Mouse (Mus musculus) kidney, adult 9 months (tissue): ENCODE results near the gene Prex1.

Experiments
- DNase-seq: peaks from one replicate; pipeline ENCODE4 v3.0.0; 2022

Prex1 gene

DNA sequence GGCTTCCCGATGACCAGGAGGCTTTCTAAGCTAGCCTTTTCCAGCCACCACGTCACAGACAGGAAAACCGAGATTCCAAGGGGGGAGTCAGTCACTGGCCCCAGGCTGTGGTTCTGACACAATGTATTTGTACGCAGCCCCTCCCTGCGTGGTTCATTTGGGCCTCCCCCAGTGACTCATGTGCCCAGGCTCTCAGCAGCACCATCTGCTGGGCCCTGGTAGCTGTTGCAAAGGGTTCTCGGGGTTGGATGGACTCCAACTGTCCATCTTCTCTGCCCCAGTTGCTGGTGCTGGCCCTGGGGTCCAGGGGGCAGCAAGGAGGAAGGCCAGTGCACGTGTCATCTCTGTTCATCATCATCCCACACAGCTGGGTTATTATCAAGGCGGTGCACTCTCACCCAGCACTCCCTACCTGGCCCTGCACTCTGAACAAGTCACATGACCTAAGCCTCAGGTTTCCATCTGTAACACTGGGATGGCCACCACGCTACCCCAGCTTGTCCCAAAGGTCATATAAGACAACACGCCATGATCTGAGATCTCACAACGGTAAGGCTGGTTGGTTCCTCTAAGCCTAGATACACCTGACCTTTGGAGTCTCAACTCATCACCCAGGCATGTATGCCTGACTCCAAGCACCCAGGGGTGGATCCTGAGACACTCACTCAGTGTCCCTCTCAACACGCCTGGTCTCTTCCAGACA lies 115.0 kb downstream of the Prex1 start:
- no peak for DNase-seq

DNA sequence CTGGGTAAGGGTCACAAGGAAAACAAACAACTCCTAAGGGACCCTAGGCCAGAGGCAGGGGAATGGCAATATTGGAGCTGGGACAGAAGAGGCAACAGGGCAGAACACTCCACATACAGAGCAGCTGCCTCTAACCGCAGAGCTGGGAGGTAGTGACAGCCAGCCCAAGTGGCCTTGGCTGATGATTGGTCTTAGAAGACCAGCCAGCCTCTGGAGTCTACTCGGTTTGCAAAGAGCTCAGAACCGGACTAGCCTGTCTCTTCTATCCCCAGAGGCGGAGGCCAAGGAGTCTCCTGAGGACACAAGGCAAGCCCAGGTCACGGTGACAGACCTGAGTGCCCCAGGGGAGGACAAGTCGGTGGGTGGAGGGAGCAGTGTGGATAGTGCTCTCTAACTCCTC lies 115.9 kb downstream of the Prex1 start:
- no peak for DNase-seq

DNA sequence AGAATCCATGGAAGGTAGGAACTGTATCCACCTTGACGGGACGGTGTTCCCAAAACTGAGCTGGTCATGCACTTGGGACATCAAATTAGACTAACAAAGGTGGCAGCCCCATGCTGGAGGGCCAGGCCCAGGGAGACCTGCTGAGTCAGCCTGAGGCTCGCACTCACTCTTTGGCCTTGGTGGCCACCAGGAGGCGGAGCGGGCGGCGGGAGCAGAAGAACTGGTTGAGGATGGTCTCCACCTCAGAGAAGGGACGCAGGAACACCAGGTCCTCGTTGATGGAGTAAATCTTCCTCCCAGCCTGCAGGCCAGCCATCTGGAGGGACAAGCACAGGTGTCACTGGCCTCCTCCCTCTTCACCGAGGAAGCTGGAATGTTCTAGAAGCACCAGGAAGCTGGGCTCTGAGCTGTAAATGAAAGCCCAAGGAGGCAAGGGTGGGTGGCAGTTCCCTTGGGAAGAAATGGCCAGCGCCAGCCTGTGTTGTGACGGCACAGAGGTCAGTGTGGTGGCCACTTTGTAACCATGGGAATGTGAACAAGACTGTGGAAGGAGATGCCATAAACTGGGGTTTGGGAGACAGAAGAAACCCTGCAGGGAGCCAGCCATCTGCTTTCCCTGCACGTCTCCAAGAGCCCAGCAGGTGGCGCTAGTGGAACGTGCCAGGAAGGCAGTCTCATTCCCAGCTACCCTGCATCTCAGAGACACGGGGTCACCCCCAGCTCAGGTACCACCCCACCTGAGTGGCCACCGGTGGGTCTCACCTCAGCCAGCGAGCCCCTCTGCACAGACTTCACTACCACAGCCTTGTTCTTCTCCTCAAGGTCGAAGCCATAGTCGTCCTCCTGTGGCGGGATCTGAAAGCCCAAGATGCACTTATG lies 121.4 kb downstream of the Prex1 start:
- peak; percentile 73 for DNase-seq

DNA sequence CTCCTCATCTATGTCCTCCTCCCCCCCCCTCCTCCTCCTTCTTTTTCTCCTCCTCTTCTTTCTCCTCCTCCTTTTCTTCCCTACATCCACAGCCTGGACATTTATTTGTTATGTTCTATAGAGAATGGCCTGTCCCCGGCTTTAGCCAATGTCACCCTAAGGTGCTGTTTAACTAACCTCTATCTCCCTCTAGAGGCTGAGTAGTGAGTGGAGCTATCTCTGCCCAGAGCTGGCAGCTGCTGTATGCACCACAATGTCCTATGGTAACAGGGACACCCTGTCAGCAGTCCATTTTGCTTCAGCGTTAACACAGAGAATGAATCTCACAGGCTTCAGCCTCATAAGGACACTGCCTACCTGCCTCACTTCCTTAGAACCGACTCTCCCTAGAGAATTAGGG lies 129.1 kb downstream of the Prex1 start:
- no peak for DNase-seq

DNA sequence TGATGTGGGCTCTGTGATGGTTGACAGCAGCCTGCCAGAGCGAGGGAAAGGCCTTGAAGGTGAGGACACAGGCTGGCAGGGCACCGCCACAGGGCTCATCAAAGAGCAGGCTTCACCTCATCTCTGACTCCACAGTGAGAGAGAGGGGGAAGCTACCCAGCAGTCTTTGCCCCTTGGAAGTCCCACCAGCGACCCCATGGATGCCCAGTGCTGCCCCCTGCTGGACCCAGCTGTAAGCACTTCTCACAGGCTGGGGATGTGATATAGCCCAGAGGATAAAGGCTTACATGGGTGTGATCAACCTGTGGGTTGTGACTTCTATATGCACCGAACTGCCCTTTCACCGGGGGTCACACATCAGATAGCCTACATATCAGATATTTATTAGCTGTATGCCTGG lies 130.3 kb downstream of the Prex1 start:
- no peak for DNase-seq

DNA sequence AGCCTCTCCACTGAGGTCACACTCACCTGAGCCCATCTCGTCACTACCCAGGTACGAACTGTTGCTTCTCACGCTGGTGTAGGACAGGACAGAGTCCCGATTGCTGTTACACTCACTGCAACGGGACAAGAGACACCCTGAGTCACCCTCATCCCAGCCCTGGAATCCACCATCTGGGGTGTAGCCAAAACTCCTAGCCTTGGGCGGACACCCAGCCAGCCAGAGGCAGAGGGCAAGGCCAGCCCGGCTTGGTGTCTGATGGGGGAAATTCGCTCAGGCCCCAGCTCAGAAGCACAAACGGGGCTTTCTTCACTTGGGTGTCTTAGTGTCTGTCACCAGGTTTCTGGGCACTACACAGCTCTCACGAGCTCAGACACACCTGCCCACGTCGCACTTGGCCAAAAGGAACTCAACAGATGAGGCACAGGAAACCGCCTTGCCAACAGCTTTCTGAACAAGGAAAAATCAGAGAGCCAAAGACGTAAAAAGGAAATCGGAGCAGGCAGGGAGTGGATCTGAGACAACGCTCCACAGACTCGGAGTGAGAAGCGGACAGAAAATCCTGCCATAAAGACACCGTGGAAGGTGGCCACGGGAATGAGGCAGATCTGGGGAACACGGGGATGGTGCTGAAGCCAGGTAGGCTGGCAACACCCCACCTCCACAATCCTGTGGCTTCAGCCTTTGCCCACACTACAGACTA lies 131.6 kb downstream of the Prex1 start:
- DNase-seq, result no peak

DNA sequence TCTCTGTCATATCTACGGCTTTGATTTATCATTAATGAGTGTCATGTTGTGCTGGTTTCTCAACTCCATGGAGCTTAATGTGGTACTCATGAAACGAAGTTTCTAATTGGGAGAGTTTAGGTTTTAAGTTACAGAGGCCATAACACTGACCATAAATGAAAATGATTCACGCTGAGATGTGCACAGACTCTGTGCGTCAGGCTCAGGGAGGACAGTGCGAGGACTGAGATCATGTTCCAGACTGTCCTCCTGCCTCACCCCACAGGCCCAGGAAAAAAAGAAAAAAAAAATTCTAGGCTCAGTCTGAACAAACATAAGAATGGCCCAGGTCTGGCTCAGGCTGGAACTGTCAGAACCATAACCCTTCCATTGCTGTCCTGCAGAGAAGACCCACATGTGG lies 133.8 kb downstream of the Prex1 start:
- no peak for DNase-seq

DNA sequence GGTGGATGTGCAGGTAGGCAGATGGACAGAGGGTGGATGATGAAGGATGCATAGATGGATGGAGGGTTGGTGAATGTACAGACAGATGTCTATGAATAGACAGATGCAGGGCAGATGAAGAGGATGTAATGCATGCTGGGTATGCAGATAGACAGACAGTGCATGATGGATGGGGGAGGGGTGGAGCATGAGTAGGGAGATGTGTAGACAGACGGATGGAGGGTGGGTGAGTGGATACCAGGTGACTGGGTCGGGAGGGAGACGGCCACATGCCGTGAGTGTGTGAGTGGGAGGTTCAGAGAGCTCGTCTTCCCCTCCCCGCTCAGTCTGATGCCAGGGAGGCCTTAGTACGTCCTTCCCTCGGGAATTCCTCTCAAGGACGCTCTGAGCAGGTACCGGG lies 134.3 kb downstream of the Prex1 start:
- DNase-seq, result no peak

DNA sequence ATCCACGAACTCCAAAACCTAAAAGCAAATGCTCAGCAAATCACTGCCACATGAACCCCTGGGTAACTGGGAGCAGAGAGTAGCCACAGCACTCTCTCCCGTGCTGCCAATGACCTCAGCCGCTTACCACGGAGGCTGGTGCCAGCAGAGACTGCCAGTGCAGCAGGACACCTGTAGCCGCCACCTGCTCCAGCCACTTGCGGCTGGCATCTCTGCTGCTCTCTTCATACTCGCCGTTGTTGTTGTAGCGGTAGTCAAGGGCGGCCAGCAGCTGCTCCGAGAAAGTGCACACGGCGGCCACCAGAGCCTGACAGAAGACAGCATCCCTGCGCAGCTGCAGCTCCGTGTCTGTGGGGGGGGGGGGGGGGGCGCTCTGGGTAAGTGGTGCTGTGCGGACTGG lies 138.2 kb downstream of the Prex1 start:
- DNase-seq, result no peak

DNA sequence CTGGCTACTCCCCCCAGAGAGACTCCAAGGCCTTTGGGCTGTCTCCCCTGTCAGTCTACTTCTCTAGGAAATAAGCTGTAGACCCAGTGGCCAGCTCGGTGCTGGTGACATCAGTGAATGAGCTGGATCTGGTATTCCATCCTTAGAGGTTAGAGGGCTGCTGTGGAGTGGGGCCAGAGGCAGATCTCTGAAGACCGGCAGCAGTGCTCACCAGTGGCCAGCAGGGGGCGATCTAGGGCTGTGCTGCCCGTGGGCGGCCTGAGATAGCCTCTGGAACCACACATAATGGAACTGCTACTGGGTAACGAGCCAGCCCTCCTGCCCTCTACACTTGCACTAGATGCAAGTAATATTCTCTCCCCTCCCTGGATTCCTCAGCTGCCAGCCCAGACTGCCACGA lies 138.7 kb downstream of the Prex1 start:
- DNase-seq, result peak; percentile 60

DNA sequence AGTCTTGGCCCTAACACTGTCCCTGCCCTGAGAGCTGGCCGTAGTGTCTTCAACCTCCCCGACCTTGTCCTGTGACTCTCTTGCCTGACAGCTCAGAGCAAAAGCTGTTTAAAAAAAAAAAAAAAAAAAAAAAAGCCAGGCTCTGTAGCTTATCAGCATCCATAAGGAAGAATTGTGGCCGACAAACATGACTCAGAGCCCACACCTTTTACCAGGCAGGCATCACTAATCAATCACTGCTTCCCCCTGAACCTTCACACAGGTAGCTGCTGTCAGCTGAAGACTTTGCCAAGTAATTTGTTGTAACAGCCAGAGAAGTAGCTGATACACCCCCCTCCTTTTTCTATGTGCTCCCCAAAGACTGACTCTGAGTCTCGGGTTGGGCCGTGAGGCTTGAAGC lies 140.0 kb downstream of the Prex1 start:
- no peak for DNase-seq

DNA sequence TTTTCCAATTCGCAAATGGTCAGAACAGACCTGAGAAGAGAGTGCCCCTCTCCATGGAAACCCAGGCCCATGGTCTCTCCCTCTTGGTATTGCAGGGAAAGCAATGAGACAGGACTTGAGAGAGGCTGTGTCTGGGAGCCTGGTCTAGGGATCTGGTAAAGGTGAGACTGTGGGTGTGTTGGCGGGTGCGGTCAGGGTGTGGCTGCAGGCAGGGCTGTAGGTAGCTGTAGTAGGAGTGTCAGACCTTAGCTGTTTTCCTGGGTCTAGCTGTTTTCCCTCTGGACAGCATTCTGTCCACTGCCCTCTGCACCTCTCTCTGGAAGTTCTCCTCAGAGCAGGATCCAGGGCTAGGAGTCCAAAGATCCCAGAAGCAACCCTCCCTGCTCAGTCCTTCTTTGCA lies 141.3 kb downstream of the Prex1 start:
- DNase-seq, result no peak

DNA sequence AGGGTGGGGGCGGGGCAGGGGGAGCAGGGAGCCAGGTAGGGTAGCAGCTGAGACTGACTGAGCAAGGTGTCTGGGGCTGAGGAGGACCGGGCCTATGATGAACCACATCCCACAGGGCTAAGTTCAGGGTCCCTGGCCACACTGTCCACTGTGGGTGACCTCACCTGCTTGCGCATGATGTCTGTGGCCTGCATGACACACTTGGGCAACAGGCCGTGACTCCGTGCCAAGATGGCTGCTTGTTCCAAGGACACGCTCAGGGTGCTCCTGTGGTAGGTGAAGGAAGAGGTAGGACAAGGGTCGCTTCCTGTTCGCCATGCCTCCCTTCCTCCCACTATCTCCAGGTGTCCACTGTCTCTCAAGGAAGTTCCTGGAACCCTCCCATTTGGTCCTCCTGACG lies 144.4 kb downstream of the Prex1 start:
- peak; percentile 54 for DNase-seq

DNA sequence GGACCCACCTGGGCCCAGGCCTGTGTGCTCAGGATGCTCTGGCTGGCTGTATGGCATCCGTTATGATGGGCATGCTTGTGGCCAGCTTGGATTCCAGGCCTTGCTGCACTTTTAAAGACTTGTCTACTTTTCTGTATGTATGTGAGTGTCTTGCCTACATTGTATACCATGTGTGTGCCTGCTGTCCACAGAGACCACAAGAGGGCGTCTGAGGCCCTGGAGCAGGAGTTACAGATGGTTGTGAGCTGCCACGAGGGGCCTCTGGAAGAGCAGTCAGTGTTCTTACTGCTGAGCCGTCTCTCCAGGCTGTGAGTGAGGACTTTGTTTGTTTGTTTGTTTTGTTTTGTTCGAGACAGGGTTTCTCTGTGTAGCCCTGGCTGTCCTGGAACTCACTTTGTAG lies 148.1 kb downstream of the Prex1 start:
- DNase-seq, result no peak

DNA sequence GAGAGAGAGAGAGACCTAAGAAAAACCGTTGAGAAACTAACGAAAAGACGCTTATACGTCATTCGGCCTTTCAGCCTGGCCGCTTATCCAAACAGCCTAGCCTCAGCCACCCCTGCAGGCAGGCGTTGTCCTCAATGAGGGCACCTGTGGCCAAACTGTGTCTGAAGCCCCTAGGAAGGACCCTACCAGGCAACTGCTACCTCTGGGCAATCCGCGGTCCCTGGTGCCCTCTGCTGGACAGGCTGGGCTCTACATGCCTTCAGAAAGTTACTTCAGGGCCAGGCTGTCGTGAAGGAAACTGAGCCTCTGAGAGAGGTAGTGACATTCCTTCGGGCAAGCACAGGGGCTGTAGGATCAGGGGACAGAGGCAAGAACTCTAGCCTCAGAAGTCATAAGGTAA lies 149.2 kb downstream of the Prex1 start:
- DNase-seq, result peak; percentile 63

DNA sequence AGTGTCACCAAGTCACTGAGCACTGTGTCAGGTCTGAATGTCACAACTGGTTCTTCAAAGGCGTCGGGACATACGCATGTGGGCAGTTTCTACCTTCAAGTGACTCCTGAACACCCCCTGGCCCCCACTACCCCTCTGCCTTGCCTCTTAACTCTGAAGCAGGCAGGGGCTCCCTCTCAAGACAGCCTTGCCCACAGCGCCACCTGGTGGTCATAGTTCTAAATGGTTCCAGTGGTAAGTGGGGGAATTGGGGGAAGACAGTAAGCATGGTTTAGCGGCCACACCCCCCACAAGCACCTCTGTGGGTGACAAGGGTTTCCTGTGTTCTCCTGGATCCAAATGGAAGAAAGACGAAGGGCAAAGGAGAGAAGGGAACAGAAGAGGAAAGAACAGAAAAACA lies 149.7 kb downstream of the Prex1 start:
- DNase-seq, result peak; percentile 83

DNA sequence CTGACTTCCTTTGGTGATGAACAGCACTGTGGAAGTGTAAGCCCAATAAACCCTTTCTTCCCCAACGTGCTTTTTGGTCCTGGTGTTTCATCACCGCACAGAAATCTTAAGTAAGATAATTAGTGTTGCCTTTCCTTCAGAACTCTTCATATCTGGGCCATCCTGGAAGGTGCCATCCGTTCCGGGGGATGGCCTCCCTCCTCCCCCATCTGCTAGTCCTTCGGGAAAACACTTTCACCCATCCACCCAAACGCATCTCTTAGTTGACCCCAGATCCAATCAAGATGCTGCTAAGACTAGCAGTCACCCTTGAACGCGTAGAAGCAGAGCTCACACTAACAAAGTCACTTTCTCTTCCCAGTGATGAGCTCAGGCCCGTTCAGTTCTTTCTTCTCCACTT lies 150.6 kb downstream of the Prex1 start:
- DNase-seq, result no peak

DNA sequence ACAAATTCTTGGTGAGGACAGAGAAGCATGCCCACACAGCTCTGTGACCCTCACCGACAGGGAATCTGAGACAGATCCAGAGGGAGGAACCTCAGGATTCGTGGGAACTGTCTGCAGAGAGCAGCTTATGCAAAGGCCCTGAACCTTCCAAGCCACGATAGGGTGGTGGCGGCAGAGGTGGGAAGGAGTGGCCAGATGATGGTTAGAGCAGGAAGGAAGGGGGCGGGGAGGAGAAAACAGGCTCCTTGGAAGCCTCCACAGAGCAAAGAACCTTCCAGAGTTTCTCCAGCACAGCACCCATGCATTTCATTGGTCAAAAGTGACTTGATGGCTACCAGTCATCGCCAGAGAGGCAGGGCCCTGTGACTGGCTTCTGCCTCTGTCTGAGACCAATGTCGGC lies 151.9 kb downstream of the Prex1 start:
- DNase-seq, result no peak

DNA sequence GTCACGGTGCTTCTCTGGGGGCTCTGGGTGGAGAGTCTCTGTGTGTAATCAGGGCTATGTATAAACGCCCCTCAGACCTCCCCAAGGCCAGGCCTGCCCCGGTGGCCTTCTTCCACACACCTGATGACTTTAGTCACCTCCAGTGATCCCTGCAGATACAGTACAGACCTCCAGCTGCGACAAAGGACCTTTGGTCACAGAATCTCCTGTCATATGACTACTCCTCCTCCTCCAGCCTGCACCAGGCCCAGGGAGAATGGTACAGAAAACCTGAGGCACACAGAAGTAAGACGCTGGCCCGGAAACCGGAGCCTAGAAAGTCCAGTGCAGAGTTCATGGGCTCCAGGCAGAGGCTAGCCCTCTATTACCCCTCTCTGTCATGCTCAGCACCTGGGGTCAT lies 152.8 kb downstream of the Prex1 start:
- DNase-seq, result peak; percentile 73

DNA sequence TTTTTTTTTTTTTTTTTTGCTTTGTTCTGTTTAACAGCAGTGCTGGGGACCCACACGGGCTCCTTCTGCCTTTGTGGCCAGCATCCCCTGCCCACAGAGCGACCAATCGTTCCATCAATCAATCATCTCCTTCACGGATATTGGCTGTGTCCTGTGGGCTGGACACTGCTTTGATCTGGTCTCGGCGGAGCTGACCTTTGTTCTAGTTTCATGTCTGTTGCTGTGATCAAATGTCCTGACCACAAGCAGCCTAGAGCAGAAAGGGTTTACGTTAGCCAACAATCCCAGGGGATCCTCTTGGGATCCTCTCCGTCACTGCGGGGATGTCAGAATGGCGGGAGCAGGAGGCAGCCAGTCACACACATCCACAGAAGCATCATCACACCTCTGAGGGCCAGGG lies 154.1 kb downstream of the Prex1 start:
- no peak for DNase-seq

DNA sequence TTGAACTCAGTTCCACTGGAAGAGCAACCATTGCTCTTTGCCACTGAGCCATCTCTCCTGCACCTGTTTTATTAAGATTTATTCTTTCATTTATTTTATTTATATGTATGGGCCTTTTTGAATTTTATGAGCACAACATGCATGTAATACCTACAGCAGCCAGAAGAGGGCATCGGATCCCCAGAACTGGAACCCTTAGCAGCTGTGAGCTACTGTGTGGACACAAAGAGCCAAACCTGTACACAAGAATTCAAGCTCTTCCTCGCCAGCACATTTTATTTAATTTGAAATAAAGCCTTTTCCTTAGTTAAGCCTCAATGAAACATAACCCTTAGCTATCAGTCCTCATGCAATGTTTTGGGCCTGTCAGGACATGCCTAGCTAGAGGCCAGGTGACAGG lies 158.1 kb downstream of the Prex1 start:
- peak; percentile 58 for DNase-seq

DNA sequence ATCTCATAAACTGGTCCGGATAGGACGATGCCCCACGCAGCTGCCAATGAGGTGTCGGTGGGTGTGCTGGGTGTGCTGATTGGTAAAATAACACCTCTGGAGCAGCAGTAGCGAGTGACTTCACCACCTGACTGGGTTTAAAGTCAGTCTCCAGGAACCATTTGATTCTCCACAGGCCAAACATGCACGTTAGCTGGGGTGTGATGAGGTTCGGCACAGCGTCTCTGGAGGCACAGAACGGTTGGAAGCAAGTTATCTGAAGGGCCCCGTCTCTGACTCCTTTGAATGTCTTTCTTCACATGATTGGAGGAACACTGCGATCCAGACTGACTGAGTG lies 159.5 kb downstream of the Prex1 start:
- no peak for DNase-seq

DNA sequence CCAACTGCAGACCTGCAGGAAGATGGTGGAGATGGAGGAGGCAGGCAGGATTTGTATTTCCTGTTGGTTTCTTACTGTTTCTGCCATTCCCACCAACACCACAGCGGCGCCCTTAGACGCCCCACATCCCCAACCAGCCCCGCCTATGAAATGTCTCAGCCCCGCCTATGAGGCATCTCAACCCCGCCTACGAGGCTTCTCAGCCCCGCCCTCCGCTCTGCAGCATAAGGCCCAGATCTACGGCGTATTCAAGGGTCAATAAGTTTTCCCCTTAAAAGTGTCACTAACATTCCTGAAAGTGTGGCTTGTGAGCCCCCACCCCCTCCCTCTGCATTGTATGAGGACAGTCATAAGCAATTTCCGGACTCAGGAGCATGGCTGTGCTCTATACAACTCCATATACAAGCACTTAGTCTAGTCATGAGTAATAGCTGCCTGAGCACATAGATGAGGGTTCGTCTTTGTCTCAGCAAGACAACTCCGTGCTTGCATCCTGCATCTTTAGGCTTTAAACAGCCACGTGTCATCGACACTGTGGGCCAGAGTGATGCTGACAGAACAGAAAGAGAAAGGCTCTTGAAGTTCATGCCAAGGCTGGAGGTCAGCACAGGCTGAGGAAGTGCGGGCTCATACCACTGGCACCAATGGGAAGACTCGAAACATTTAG lies 160.0 kb downstream of the Prex1 start:
- DNase-seq, result peak; percentile 34

DNA sequence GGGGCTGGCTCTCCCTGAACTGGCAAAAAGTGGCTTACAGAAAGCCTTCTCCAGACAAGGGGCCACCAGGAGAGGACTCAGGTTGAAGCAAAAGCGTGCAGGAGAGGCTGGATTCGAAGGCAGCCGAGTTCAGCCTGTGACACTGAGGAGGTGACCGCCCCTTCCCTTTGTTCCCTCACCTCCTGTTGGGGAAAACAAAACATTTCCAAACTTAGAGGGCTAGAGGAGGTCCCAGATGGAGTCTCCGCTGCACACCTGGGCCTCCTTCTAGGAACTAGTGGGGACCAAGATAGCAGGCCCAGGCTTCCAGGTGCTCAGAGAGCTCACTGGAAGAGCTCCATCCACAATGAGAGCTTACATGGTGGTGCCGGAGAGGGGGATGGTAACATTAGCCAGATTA lies 161.0 kb downstream of the Prex1 start:
- DNase-seq, result no peak
